Mouse (Mus musculus) limb, embryonic 11.5 days (tissue): ENCODE results near the gene Neo1. TPM values are rescaled to one million over a fixed set of nuclear protein-coding genes. Genes with fewer than 3 reads are reported as not detected.
"Not testable (repeated sequence)": the region's sequence is repeated elsewhere in the genome, so short reads cannot be mapped to it uniquely, and the experiment has no call there.

Source experiments
- ATAC-seq: fragments of 200-750 bp; cut with Nextera tagmentation; 2 replicates; pipeline ENCODE4 v1.8.0; 2017; ENCODE audit warnings: low read depth; ENCODE audit not compliant: insufficient number of reproducible peaks, low FRiP score, low TSS enrichment
- DNase-seq: peaks from one replicate; pipeline ENCODE4 v3.0.0-alpha.2; 2015; ENCODE audit warnings: low spot score
- H3K27ac ChIP-seq: fragments of 300-500 bp; sonication (generic); replicated peaks from 2 replicates; pipeline ENCODE4 v1.5.1; 2014; ENCODE audit warnings: low read depth, mild to moderate bottlenecking, low read length
- H3K27me3 ChIP-seq: fragments of 300-500 bp; sonication (generic); 2 replicates; pipeline ENCODE4 v1.6.1; 2014; ENCODE audit warnings: mild to moderate bottlenecking, low read length, mixed read lengths; ENCODE audit not compliant: control insufficient read depth, insufficient read depth
- H3K36me3 ChIP-seq: fragments of 300-500 bp; sonication (generic); 2 replicates; pipeline ENCODE4 v1.6.1; 2014; ENCODE audit warnings: mild to moderate bottlenecking, low read length, moderate library complexity, mixed read lengths; ENCODE audit not compliant: control insufficient read depth, insufficient read depth
- H3K4me1 ChIP-seq: fragments of 300-500 bp; sonication (generic); 2 replicates; pipeline ENCODE4 v1.6.1; 2014; ENCODE audit warnings: low read length, mixed read lengths; ENCODE audit not compliant: control insufficient read depth, insufficient read depth
- H3K4me2 ChIP-seq: fragments of 300-500 bp; sonication (generic); 2 replicates; pipeline ENCODE4 v1.6.1; 2014; ENCODE audit warnings: low read depth, mild to moderate bottlenecking, moderate library complexity; ENCODE audit not compliant: severe bottlenecking
- H3K4me3 ChIP-seq: fragments of 300-500 bp; sonication (generic); 2 replicates; pipeline ENCODE4 v1.5.1; 2014; ENCODE audit warnings: low read depth, low read length
- H3K9ac ChIP-seq: fragments of 300-500 bp; sonication (generic); 2 replicates; pipeline ENCODE4 v1.6.1; 2014; ENCODE audit warnings: mild to moderate bottlenecking, low read length
- H3K9me3 ChIP-seq: fragments of 300-500 bp; sonication (generic); 2 replicates; pipeline ENCODE4 v1.6.1; 2016; ENCODE audit warnings: low read length; ENCODE audit not compliant: control insufficient read depth
- WGBS: fragments of 180-500 bp; shearing (Covaris S2); extraction: QIAGEN DNeasy Blood & Tissue Kit; methylation state at CpG from one replicate; pipeline ENCODE4 v1.1.7; 2014; 5-methylcytosine and 5-hydroxymethylcytosine counted together
- polyA plus RNA-seq: library from polyadenylated mRNA; unstranded; fragments of >200 nt; fragmentation: Nextera tagmentation; extraction: Ambion mirVana; gene quantifications from 2 replicates; pipeline ENCODE4 v1.2.1, GENCODE M21; 2014

The Neo1 gene
- polyA plus RNA-seq, 1 experiment from 2014 or later = 43.2 TPM

- Histone ChIP-seq H3K27ac (no peak overlapping the region), H3K9ac (no peak overlapping the region), H3K36me3 (peaks cover 3% of the 10 kb centered on the region; the same call in 1 of the 2 replicates), H3K9me3 (no peaks in the 10 kb centered on the region), H3K4me2 (no peak overlapping the region), H3K4me3 (no peak overlapping the region), H3K27me3 (no peaks in the 10 kb centered on the region), H3K4me1 (no peaks in the 10 kb centered on the region)
- ATAC-seq = no peak
- DNase-seq = no peak
- 62% methylated on average over 3 of the region's 3 CpGs for WGBS
Observed at GRCm38 (mm10) chr9:58955507-58955906, 80.7 kb downstream of the Neo1 start.

GRCm38 (mm10) chr9:58945910-58946309 lies 90.3 kb downstream of the Neo1 start:
- not testable (repeated sequence) for ATAC-seq, H3K4me3 ChIP-seq, H3K27ac ChIP-seq, H3K4me1 ChIP-seq, H3K4me2 ChIP-seq, H3K9me3 ChIP-seq, H3K27me3 ChIP-seq, DNase-seq, H3K9ac ChIP-seq, H3K36me3 ChIP-seq
- 84% methylated on average over 1 of the region's 1 CpGs for WGBS

- no peak for ATAC-seq
- no peak overlapping the region for H3K9ac ChIP-seq
- H3K36me3 ChIP-seq = no peaks in the 10 kb centered on the region
- no peak overlapping the region for H3K27ac ChIP-seq
- no peaks in the 10 kb centered on the region for H3K4me1 ChIP-seq
- WGBS = 90% methylated on average over 2 of the region's 2 CpGs
- no peak overlapping the region for H3K4me3 ChIP-seq
- DNase-seq = no peak
- no peaks in the 10 kb centered on the region for H3K9me3 ChIP-seq
- no peak overlapping the region for H3K4me2 ChIP-seq
- H3K27me3 ChIP-seq = no peaks in the 10 kb centered on the region
Observed at GRCm38 (mm10) chr9:58934776-58935175, 101.5 kb downstream of the Neo1 start.

GRCm38 (mm10) chr9:58928103-58928502 lies 108.1 kb downstream of the Neo1 start:
- Histone ChIP-seq H3K27ac (no peak overlapping the region), H3K4me2 (no peak overlapping the region), H3K4me1 (no peaks in the 10 kb centered on the region), H3K36me3 (no peaks in the 10 kb centered on the region; the same call in 1 of the 2 replicates), H3K9ac (no peak overlapping the region), H3K4me3 (no peak overlapping the region), H3K27me3 (no peaks in the 10 kb centered on the region), H3K9me3 (no peaks in the 10 kb centered on the region)
- 24% methylated on average over 1 of the region's 1 CpGs for WGBS
- no peak for ATAC-seq
- peak; percentile 47 for DNase-seq

GRCm38 (mm10) chr9:58902869-58903585 lies 133.2 kb downstream of the Neo1 start:
- Histone ChIP-seq H3K9ac (no peak overlapping the region), H3K9me3 (no peaks in the 10 kb centered on the region), H3K4me2 (no peak overlapping the region), H3K4me1 (no peaks in the 10 kb centered on the region), H3K27me3 (no peaks in the 10 kb centered on the region), H3K4me3 (no peak overlapping the region), H3K27ac (no peak overlapping the region), H3K36me3 (no peaks in the 10 kb centered on the region)
- ATAC-seq (no peak), DNase-seq (peak; percentile 69)
- WGBS = 73% methylated on average over 6 of the region's 6 CpGs

GRCm38 (mm10) chr9:58899602-58900001 lies 136.6 kb downstream of the Neo1 start:
- Histone ChIP-seq H3K36me3 (peaks cover 3% of the 10 kb centered on the region; the same call in 1 of the 2 replicates), H3K4me2 (no peak overlapping the region), H3K9ac (no peak overlapping the region), H3K9me3 (no peaks in the 10 kb centered on the region), H3K27me3 (no peaks in the 10 kb centered on the region), H3K27ac (no peak overlapping the region), H3K4me3 (no peak overlapping the region), H3K4me1 (no peaks in the 10 kb centered on the region)
- DNase-seq (no peak), ATAC-seq (no peak)

GRCm38 (mm10) chr9:58891840-58892640 lies 144.2 kb downstream of the Neo1 start:
- H3K9me3 ChIP-seq = no peaks in the 10 kb centered on the region
- H3K4me2 ChIP-seq = no peak overlapping the region
- DNase-seq = no peak
- H3K9ac ChIP-seq = no peak overlapping the region
- H3K4me1 ChIP-seq = no peaks in the 10 kb centered on the region
- no peak overlapping the region for H3K27ac ChIP-seq
- H3K36me3 ChIP-seq = peaks cover 2% of the 10 kb centered on the region; the same call in 1 of the 2 replicates
- no peak overlapping the region for H3K4me3 ChIP-seq
- H3K27me3 ChIP-seq = no peaks in the 10 kb centered on the region
- WGBS = 92% methylated on average over 6 of the region's 6 CpGs
- no peak for ATAC-seq

GRCm38 (mm10) chr9:58890893-58891292 lies 145.3 kb downstream of the Neo1 start:
- Histone ChIP-seq H3K27ac (no peak overlapping the region), H3K4me3 (no peak overlapping the region), H3K9me3 (no peaks in the 10 kb centered on the region), H3K36me3 (peaks cover 2% of the 10 kb centered on the region; the same call in 1 of the 2 replicates), H3K4me1 (no peaks in the 10 kb centered on the region), H3K9ac (no peak overlapping the region), H3K27me3 (no peaks in the 10 kb centered on the region), H3K4me2 (no peak overlapping the region)
- 92% methylated on average over 8 of the region's 8 CpGs for WGBS
- DNase-seq (no peak), ATAC-seq (no peak)
